Mouse (Mus musculus): Measurements from ENCODE around the gene Nelfcd.

Nelfcd gene

DNA sequence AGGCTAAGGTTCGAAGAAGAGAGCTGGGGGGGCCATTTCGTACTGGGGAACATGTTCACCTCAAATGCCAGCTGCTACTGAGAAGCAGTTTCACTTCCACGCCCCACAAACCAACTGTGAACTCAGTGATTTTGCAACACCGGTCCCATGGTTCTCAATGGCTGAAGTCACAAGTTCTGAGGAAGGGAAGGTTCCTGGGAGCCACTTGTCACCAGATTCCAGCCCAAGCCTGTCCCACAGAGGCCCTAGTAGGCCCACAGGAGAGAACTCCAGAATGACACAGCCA is 22.0 kb downstream of the Nelfcd start:
- no peak for DNase-seq (ENCODE audit: low spot score)

DNA sequence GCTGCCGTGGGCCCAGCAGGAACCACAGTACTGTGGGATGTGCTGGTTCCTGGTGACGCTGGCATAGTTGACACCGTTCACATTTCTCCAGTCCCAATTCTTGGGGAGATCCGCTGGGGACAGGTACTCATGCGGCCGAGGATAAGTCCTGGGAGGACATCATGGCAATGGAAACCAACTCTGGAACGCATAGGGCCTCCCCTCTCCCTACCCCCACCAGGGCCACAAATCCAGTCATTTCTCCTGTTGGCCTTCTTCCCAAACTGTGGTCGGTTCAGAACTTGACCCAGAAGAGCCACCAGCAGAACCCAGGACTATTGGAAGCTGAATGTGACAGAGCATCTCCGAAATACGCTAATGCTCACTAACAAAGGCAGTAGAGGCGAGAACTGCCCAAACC is 22.6 kb downstream of the Nelfcd start:
- no peak for DNase-seq (ENCODE audit: low spot score)

DNA sequence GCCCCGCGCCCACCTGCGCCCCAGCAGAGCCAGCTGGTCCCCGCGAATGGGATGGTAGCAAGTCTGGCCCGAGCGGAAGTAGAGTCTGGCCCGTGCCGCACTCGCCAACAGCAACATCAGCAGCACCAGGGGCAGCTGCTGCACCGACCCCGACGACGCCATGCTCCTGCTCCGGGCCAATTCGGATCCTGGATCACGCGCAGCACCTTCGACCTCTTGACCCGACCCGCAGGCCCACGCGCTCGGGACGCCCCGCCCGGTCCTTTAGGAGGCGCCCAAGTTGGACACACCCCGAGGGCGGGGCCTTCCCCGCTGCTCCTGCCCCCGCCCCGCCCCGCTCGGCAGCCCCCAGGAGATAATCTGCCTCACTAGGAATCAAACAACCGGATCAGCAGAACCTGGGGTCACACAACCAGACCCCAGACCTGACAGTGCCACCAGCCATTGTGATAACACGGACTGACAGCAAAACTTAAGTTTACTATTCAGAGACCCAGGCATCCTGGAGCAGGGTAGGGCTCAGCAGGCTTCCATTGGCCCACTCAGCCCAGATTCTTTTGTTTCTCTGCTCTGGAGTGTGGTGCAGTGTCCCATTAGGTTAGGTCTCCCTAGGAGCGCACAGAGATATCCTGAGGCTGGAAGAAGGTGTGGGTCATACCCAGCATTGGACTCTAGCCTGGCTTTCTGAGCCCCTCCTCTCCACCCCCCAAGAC is 23.3 kb downstream of the Nelfcd start, which contains the start of gene Ctsz:
TSS of gene Ctsz (minus strand) at position 303 of the 713 bp plus-strand sequence.
- peak; percentile 89 for DNase-seq (ENCODE audit: low spot score)

DNA sequence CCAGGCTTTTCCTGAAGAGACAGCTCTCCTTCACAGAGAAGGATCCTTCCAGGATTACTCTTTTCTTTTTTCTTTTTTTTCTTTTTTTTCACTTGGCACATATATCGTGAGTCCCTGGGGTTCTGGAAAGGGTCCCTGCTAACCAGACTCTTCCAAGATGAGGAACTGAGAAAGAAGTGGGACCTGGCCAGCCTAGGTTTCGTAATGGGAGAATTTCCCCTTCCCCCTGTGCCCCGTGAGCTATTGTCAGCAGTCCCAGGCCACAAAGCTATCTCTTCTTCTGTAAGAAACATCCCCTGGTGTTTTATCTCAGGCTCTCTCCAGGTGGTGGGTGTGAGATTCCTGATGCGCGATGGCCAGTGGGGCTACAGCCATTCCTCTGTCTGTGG is 23.8 kb downstream of the Nelfcd start:
- DNase-seq (ENCODE audit: low spot score) = no peak

GRCm38 (mm10) chr2:174439961-174440360 is 24.4 kb downstream of the Nelfcd start:
- DNase-seq (ENCODE audit: low spot score) = no peak

DNA sequence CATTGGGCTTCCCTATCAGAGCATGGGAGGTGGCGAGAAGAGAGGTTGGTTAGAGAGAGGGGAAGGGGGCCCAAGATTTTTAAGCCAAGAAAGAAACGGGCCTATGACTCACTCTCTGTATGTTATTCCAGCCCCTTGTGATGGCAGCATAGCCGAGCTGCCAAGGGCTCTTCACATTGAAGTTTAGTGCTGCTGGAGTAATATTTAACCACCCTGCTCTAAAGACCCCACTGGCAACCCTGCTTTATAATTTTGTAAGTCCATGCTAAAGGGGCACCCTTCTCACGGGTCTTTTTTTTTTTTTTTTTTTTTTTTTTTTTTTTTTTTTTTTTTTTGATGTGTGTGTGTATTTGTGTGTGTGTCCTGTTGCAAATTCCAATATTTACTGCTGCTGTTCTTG is 26.3 kb downstream of the Nelfcd start:
- no peak for DNase-seq (ENCODE audit: low spot score)

DNA sequence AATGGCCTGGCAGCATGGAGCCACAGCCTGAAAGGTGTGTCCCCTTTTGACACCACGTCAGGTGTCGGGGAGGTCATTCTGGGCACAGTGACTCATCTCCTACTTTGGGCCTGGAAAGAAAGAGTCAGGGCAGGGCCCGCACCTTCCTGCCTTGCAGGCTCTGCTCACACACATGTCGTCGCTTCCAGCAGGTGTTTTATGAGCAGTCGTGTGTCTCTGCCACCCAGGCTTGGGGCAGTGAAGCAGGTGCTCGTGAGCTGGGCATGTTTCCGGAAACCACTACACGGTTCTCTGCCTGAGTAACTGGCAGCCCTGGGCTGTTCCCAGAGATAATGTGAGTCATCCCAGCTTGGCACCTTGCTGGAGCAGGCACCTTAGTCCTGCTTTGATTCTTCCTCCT is 26.9 kb downstream of the Nelfcd start:
- DNase-seq (ENCODE audit: low spot score) = no peak

DNA sequence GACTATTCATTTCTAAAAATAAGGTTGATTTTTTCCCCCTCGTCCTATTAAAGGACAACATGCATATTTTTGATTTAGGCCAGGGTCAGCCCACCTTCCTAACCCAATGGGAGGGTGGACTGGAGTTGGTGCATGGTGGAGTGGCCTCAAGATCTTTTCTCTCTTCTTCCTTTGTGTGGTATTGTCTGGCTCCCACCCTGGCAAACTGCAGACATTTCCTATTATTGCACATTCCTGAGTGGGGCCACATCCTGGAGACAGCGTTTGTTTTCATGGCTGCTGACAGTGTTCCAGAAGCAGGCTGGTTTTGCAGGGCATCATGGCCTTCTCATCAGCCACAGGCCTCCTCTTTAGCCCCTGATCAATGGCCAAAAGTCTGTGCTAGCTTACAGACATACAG is 27.4 kb downstream of the Nelfcd start:
- DNase-seq (ENCODE audit: low spot score) = no peak

DNA sequence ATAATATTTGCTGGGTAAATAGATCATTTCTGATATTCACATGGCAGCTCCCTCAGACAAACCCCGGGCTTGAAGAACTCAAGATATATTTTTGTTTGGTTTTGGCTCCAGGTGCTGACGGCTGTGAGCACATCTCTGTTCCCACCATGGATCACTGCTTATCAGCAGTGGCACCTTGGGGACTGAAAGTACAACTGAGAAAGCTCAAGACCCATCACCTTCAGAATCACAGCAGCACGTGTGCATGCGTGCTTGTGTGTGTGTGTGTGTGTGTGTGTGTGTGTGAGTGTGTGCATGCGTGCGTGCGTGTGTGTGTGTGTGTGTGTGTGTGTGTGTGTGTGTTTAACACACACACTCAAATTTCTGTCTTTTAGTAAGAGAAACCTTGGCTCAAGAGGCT is 28.8 kb downstream of the Nelfcd start:
- DNase-seq (ENCODE audit: low spot score) = no peak

- DNase-seq (ENCODE audit: low spot score) = no peak
Observed at GRCm38 (mm10) chr2:174445018-174445417, 29.4 kb downstream of the Nelfcd start.

GRCm38 (mm10) chr2:174446492-174446891 is 30.9 kb downstream of the Nelfcd start:
- DNase-seq (ENCODE audit: low spot score) = no peak

GRCm38 (mm10) chr2:174446905-174447304 is 31.3 kb downstream of the Nelfcd start:
- no peak for DNase-seq (ENCODE audit: low spot score)

- DNase-seq (ENCODE audit: low spot score) = no peak
Observed at GRCm38 (mm10) chr2:174448405-174448804, 32.8 kb downstream of the Nelfcd start.

DNA sequence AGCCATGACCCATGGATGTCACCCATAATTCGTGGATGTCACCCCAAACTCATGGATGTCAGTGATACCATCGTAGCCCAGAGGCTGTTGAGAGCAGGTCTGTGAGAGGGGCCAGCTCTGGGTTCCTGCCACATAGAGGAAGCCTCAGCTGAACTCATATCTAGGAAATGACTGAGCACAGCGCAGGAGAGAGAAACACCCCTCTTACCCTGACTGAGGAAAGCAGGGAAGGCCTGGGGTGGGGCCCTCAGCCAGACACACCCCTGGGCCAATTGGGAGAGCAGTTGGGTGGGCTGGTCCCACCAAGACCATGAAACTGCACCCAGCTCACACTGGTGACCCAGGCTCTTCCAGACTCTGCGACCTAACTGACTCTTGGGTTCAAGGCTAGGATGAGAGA is 34.7 kb downstream of the Nelfcd start, which contains the start of gene Tubb1:
TSS of gene Tubb1 (plus strand) at position 343 of the 400 bp plus-strand sequence.
- DNase-seq (ENCODE audit: low spot score) = no peak

- DNase-seq (ENCODE audit: low spot score) = peak; percentile 58
Observed at GRCm38 (mm10) chr2:174453681-174454080, 38.1 kb downstream of the Nelfcd start.

- DNase-seq (ENCODE audit: low spot score) = no peak
Observed at GRCm38 (mm10) chr2:174459365-174459764, 43.8 kb downstream of the Nelfcd start.

GRCm38 (mm10) chr2:174463370-174463769 is 47.8 kb downstream of the Nelfcd start:
- DNase-seq (ENCODE audit: low spot score) = no peak

DNA sequence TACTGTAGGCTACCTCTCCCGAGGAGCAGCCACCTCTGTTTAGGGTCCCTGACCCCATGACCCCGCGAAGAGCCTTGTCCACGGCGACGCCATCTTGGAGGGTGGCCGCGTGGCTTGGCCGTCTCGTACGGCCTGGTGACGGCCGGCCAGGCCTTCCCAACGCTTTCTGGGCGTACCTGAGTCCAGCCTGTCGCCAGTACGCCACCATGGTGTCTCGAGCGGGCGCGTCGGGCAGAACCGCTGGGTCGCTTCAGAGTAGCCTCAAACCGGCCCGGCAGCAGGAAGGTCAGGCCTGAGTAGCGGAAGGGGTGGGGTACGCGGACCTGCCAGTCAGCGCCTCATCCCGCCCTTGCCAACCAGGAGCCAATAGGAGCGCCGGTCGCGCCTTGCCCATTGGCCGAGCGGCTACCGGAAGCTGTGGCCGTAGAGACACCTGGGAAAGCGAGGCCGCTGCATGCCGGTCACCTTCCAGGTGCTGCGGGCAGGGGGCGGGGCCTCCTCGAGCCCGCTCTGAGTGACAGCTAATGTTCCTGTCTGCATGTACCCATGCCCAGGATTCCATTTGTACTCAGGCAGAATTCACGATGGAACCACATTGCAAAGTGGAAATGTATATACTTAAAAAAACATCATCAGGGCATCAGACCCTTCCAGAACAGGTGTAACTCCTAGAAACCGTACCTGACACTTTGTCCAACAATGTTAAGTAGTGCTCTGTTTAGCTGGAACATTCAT is 48.4 kb downstream of the Nelfcd start, which contains the start of gene Atp5e:
TSS of gene Atp5e (minus strand) at position 317 of the 735 bp plus-strand sequence.
- DNase-seq (ENCODE audit: low spot score) = peak; percentile 95

GRCm38 (mm10) chr2:174470333-174470732 is 54.7 kb downstream of the Nelfcd start:
- DNase-seq (ENCODE audit: low spot score) = no peak

DNA sequence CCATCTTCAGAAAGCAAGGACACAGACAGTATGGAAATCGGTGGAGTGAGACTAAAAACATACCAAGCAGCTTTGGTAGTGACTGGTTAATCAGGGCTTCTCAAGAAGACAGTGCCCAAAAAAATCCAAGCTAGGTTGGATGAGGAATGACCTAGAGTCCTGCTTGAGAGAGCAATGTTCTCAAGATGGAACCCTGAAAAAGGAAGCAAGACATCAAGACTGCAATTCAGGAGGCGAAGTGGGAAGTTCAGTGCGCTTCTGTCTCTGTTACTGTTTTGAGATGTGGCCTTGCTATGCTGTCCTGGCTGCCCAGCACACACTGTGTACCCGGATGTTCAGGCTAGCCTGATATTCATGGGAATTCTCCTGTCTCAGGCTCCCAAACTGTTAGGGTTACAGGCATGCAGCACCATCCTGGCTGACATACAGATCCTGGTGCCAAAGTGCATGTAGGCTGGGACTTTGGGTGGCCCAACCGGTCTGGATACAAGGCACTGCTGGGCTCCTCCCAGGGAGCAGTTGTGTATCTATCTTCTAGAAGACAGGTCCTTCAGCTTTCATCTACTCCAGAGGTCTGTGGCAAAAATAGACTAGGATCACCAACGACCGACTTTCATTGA is 55.3 kb downstream of the Nelfcd start:
- DNase-seq (ENCODE audit: low spot score) = no peak

- no peak for DNase-seq (ENCODE audit: low spot score)
Observed at GRCm38 (mm10) chr2:174472407-174472806, 56.8 kb downstream of the Nelfcd start.

- peak; percentile 99 for DNase-seq (ENCODE audit: low spot score)
Observed at GRCm38 (mm10) chr2:174472818-174473549, 57.4 kb downstream of the Nelfcd start, which contains the start of gene Prelid3b. Gene Prelid3b (minus strand): TSS chr2:174473081.

All from yolk sac, embryonic 10.5 days (tissue).